Mouse (Mus musculus): ENCODE data around the gene Nudt8. TPM values are rescaled to one million over a fixed set of nuclear protein-coding genes. Genes with fewer than 3 reads are reported as not detected.

Gene Nudt8
- polyA plus RNA-seq, 1 experiment from 2014 or later = 53.0 TPM

Other genes with a start within 250 kb of the Nudt8 start
- gene Kmt5b, start 233.2 kb upstream of the Nudt8 start, polyA plus RNA-seq (2015; fragmentation: Nextera tagmentation; extraction: Ambion mirVana) = 19.6 and 20.9 TPM in 2 replicates
- gene Chka, start 148.8 kb upstream of the Nudt8 start, polyA plus RNA-seq (2015; fragmentation: Nextera tagmentation; extraction: Ambion mirVana) = 24.9 and 32.0 TPM in 2 replicates
- 24.9 and 39.6 TPM in 2 replicates for gene Tcirg1, start 93.4 kb upstream of the Nudt8 start, polyA plus RNA-seq (2015; fragmentation: Nextera tagmentation; extraction: Ambion mirVana)
- 371 and 387 TPM in 2 replicates for gene Ndufs8, start 87.8 kb upstream of the Nudt8 start, polyA plus RNA-seq (2015; fragmentation: Nextera tagmentation; extraction: Ambion mirVana)
- gene Aldh3b1, start 70.8 kb upstream of the Nudt8 start, polyA plus RNA-seq (2015; fragmentation: Nextera tagmentation; extraction: Ambion mirVana) = 1.6 and 4.0 TPM in 2 replicates
- 15.0 and 21.8 TPM in 2 replicates for gene Unc93b1, start 65.4 kb upstream of the Nudt8 start, polyA plus RNA-seq (2015; fragmentation: Nextera tagmentation; extraction: Ambion mirVana)
- not detected in 2 replicates for gene Aldh3b3, start 41.9 kb upstream of the Nudt8 start, polyA plus RNA-seq (2015; fragmentation: Nextera tagmentation; extraction: Ambion mirVana)
- gene Aldh3b2, start 28.3 kb upstream of the Nudt8 start, polyA plus RNA-seq (2015; fragmentation: Nextera tagmentation; extraction: Ambion mirVana) = 0.16 and 1.2 TPM in 2 replicates
- gene Acy3, start 14.0 kb upstream of the Nudt8 start, polyA plus RNA-seq (2015; fragmentation: Nextera tagmentation; extraction: Ambion mirVana) = 11.3 and 12.9 TPM in 2 replicates
- not detected in 2 replicates for gene Tbx10, start 7.8 kb upstream of the Nudt8 start, polyA plus RNA-seq (2015; fragmentation: Nextera tagmentation; extraction: Ambion mirVana)
- gene Gm49405, start within 50 bp of the Nudt8 start, polyA plus RNA-seq (2015; fragmentation: Nextera tagmentation; extraction: Ambion mirVana) = 4.5 and 5.4 TPM in 2 replicates
- 72.2 and 80.1 TPM in 2 replicates for gene Doc2g, start 2.7 kb downstream of the Nudt8 start, polyA plus RNA-seq (2015; fragmentation: Nextera tagmentation; extraction: Ambion mirVana)
- 513 and 534 TPM in 2 replicates for gene Ndufv1, start 12.2 kb downstream of the Nudt8 start, polyA plus RNA-seq (2015; fragmentation: Nextera tagmentation; extraction: Ambion mirVana)
- gene Gstp1, start 37.4 kb downstream of the Nudt8 start, polyA plus RNA-seq (2015; fragmentation: Nextera tagmentation; extraction: Ambion mirVana) = 387 and 406 TPM in 2 replicates
- 9.2 and 11.1 TPM in 2 replicates for gene Gstp2, start 45.4 kb downstream of the Nudt8 start, polyA plus RNA-seq (2015; fragmentation: Nextera tagmentation; extraction: Ambion mirVana)
- 0.30 and 0.93 TPM in 2 replicates for gene Gstp3, start 59.0 kb downstream of the Nudt8 start, polyA plus RNA-seq (2015; fragmentation: Nextera tagmentation; extraction: Ambion mirVana)
- not detected in 2 replicates for gene Cabp2, start 81.0 kb downstream of the Nudt8 start, polyA plus RNA-seq (2015; fragmentation: Nextera tagmentation; extraction: Ambion mirVana)
- 63.6 and 81.7 TPM in 2 replicates for gene Cdk2ap2, start 96.6 kb downstream of the Nudt8 start, polyA plus RNA-seq (2015; fragmentation: Nextera tagmentation; extraction: Ambion mirVana)
- 17.2 and 26.5 TPM in 2 replicates for gene Pitpnm1, start 99.4 kb downstream of the Nudt8 start, polyA plus RNA-seq (2015; fragmentation: Nextera tagmentation; extraction: Ambion mirVana)
- 78.1 and 92.5 TPM in 2 replicates for gene Aip, start 125.3 kb downstream of the Nudt8 start, polyA plus RNA-seq (2015; fragmentation: Nextera tagmentation; extraction: Ambion mirVana)
- 0.04 TPM in 1 of 2 replicates, not detected in the other for gene Gpr152, start 139.2 kb downstream of the Nudt8 start, polyA plus RNA-seq (2015; fragmentation: Nextera tagmentation; extraction: Ambion mirVana)
- gene Cabp4, start 143.5 kb downstream of the Nudt8 start, polyA plus RNA-seq (2015; fragmentation: Nextera tagmentation; extraction: Ambion mirVana) = not detected in 2 replicates
- 114 and 137 TPM in 2 replicates for gene Coro1b, start 148.0 kb downstream of the Nudt8 start, polyA plus RNA-seq (2015; fragmentation: Nextera tagmentation; extraction: Ambion mirVana)
- 3.6 and 33.8 TPM in 2 replicates for gene Ptprcap, start 153.0 kb downstream of the Nudt8 start, polyA plus RNA-seq (2015; fragmentation: Nextera tagmentation; extraction: Ambion mirVana)
- gene Rps6kb2, start 162.8 kb downstream of the Nudt8 start, polyA plus RNA-seq (2015; fragmentation: Nextera tagmentation; extraction: Ambion mirVana) = 42.2 and 46.1 TPM in 2 replicates
- gene Carns1, start 174.9 kb downstream of the Nudt8 start, polyA plus RNA-seq (2015; fragmentation: Nextera tagmentation; extraction: Ambion mirVana) = 12.3 TPM in 2 replicates
- gene Tbc1d10c, start 190.7 kb downstream of the Nudt8 start, polyA plus RNA-seq (2015; fragmentation: Nextera tagmentation; extraction: Ambion mirVana) = 3.0 and 14.9 TPM in 2 replicates
- gene Ppp1ca, start 191.5 kb downstream of the Nudt8 start, polyA plus RNA-seq (2015; fragmentation: Nextera tagmentation; extraction: Ambion mirVana) = 666 and 734 TPM in 2 replicates
- gene Rad9a, start 201.1 kb downstream of the Nudt8 start, polyA plus RNA-seq (2015; fragmentation: Nextera tagmentation; extraction: Ambion mirVana) = 17.3 and 24.1 TPM in 2 replicates
- gene Clcf1, start 213.7 kb downstream of the Nudt8 start, polyA plus RNA-seq (2015; fragmentation: Nextera tagmentation; extraction: Ambion mirVana) = 0.96 and 1.9 TPM in 2 replicates
- gene AC109138.7, start 213.8 kb downstream of the Nudt8 start, polyA plus RNA-seq (2015; fragmentation: Nextera tagmentation; extraction: Ambion mirVana) = not detected in 2 replicates
- 17.1 and 24.1 TPM in 2 replicates for gene Pold4, start 231.3 kb downstream of the Nudt8 start, polyA plus RNA-seq (2015; fragmentation: Nextera tagmentation; extraction: Ambion mirVana)

All from heart, embryonic 15.5 days (tissue).